Mouse (Mus musculus) liver, embryonic 14.5 days (tissue): ENCODE measurements around the gene Rab5b.

Experiments
- CTCF ChIP-seq: IDR thresholded peaks from 2 replicates; pipeline ENCODE4 v1.5.1; 2016; ENCODE audit warnings: antibody characterized with exemption, low read depth, control low read depth
- EP300 ChIP-seq: IDR thresholded peaks from 2 replicates; pipeline ENCODE4 v1.6.1; 2016; ENCODE audit warnings: antibody characterized with exemption, low read depth

- TF ChIP-seq CTCF (no peak), EP300 (no peak)
These were observed 19.8 kb upstream of the Rab5b start for GRCm38 (mm10) chr10:128715559-128716537.
